Comparison of ENCODE assay signal across 12 mouse cellular contexts in genomic region chr4:40144981-40145380, GRCm38 (mm10). TPM values are rescaled to one million over a fixed set of nuclear protein-coding genes. Genes with fewer than 3 reads are reported as not detected.
DNase-seq lines count a peak whose midpoint lies in the region; ATAC-seq lines count a peak whose summit lies in the region.
"Had no signal": no experiment of that assay in that cellular context is flagged by ENCODE, and none has a peak within 500 bp of the region (broad histone marks: within the 10 kb centered on the region; RNA-seq: fewer than 3 reads in every experiment).

No protein-coding gene starts in this region.

- H3K36me3 ChIP-seq in hindbrain, embryonic 10.5 days: no peaks in the 10 kb centered on the region
- no peaks in the 10 kb centered on the region for H3K36me3 ChIP-seq in hindbrain, embryonic 11.5 days (ENCODE audit: control insufficient read depth, insufficient read depth, low read length)
- no peaks in the 10 kb centered on the region for H3K36me3 ChIP-seq in embryonic facial prominence, embryonic 10.5 days (replicated peaks)
- H3K36me3 ChIP-seq in hindbrain, embryonic 13.5 days: no peaks in the 10 kb centered on the region
- H3K36me3 ChIP-seq in midbrain, embryonic 14.5 days (ENCODE audit: control insufficient read depth, insufficient read depth, low read length): no peaks in the 10 kb centered on the region
- H3K36me3 ChIP-seq: embryonic facial prominence, embryonic 15.5 days had no signal

- H3K27ac ChIP-seq in hindbrain, embryonic 10.5 days: no peak overlapping the region
- H3K27ac ChIP-seq in hindbrain, embryonic 11.5 days (ENCODE audit: low read depth, low read length): no peak overlapping the region
- no peak overlapping the region for H3K27ac ChIP-seq in embryonic facial prominence, embryonic 10.5 days (replicated peaks)
- H3K27ac ChIP-seq in hindbrain, embryonic 13.5 days: no peak overlapping the region
- no peak overlapping the region for H3K27ac ChIP-seq in midbrain, embryonic 14.5 days (replicated peaks; ENCODE audit: low read depth, low read length)
- H3K27ac ChIP-seq: embryonic facial prominence, embryonic 15.5 days had no signal

- H3K4me3 ChIP-seq in hindbrain, embryonic 10.5 days: peak overlapping the region; percentile 80
- H3K4me3 ChIP-seq in hindbrain, embryonic 11.5 days (ENCODE audit: low read depth, low read length): no peak overlapping the region
- peak overlapping the region; percentile 87; the same call in 1 of the 2 replicates for H3K4me3 ChIP-seq in embryonic facial prominence, embryonic 10.5 days
- peak overlapping the region; percentile 81 for H3K4me3 ChIP-seq in hindbrain, embryonic 13.5 days
- no peak overlapping the region for H3K4me3 ChIP-seq in midbrain, embryonic 14.5 days (replicated peaks; ENCODE audit: low read depth, low read length)

- H3K4me2 ChIP-seq in hindbrain, embryonic 11.5 days (replicated peaks; ENCODE audit: low read depth, low read length): no peak overlapping the region
- H3K4me2 ChIP-seq in hindbrain, embryonic 13.5 days: peak overlapping the region; percentile 72
- H3K4me2 ChIP-seq in midbrain, embryonic 14.5 days (ENCODE audit: low read length): peak overlapping the region; percentile 62

- no peak for DNase-seq in hindbrain, embryonic 10.5 days (ENCODE audit: low spot score)
- no peak for DNase-seq in hindbrain, embryonic 11.5 days (ENCODE audit: low spot score)
- DNase-seq in embryonic facial prominence, embryonic 10.5 days (ENCODE audit: low spot score): no peak
- DNase-seq in midbrain, embryonic 14.5 days: no peak
- no peak for DNase-seq in adrenal gland, adult 18-20 months (ENCODE audit: low spot score in 2 of 2)
- DNase-seq in layer of hippocampus, adult 9-10 months (ENCODE audit: low spot score): no peak
- DNase-seq in adrenal gland, postnatal 4 days (ENCODE audit: low spot score in 2 of 2): no peak
- DNase-seq: adrenal gland, postnatal 14 days; cerebellum, adult 18-20 months; left cerebral cortex, postnatal 4 days had no signal

- no peak for ATAC-seq in hindbrain, embryonic 11.5 days (ENCODE audit: low FRiP score)
- no peak for ATAC-seq in hindbrain, embryonic 13.5 days (ENCODE audit: low FRiP score)
- no peak for ATAC-seq in midbrain, embryonic 14.5 days (ENCODE audit: low FRiP score, low TSS enrichment)

- no peaks in the 10 kb centered on the region for H3K9me3 ChIP-seq in hindbrain, embryonic 10.5 days
- H3K9me3 ChIP-seq in hindbrain, embryonic 11.5 days (ENCODE audit: control insufficient read depth, low read length): no peaks in the 10 kb centered on the region
- H3K9me3 ChIP-seq in embryonic facial prominence, embryonic 10.5 days: no peaks in the 10 kb centered on the region
- no peaks in the 10 kb centered on the region for H3K9me3 ChIP-seq in hindbrain, embryonic 13.5 days
- H3K9me3 ChIP-seq in midbrain, embryonic 14.5 days (ENCODE audit: control insufficient read depth, low read length): no peaks in the 10 kb centered on the region
- H3K9me3 ChIP-seq: embryonic facial prominence, embryonic 15.5 days had no signal

- 81% methylated on average over 3 of the region's 3 CpGs for WGBS in hindbrain, embryonic 10.5 days
- WGBS in hindbrain, embryonic 11.5 days: 72% methylated on average over 3 of the region's 3 CpGs
- 80% methylated on average over 3 of the region's 3 CpGs for WGBS in embryonic facial prominence, embryonic 10.5 days
- 65% methylated on average over 3 of the region's 3 CpGs for WGBS in hindbrain, embryonic 13.5 days
- 80% methylated on average over 3 of the region's 3 CpGs for WGBS in midbrain, embryonic 14.5 days

- peaks cover 24% of the 10 kb centered on the region for H3K4me1 ChIP-seq in hindbrain, embryonic 10.5 days (replicated peaks)
- no peaks in the 10 kb centered on the region for H3K4me1 ChIP-seq in hindbrain, embryonic 11.5 days (replicated peaks; ENCODE audit: control insufficient read depth, insufficient read depth, low read length)
- H3K4me1 ChIP-seq in embryonic facial prominence, embryonic 10.5 days: peaks cover 23% of the 10 kb centered on the region
- H3K4me1 ChIP-seq in hindbrain, embryonic 13.5 days (replicated peaks): peaks cover 26% of the 10 kb centered on the region
- H3K4me1 ChIP-seq in midbrain, embryonic 14.5 days (ENCODE audit: control insufficient read depth, insufficient read depth, low read length): peaks cover 23% of the 10 kb centered on the region

- H3K9ac ChIP-seq in hindbrain, embryonic 11.5 days (ENCODE audit: low read depth, low read length): no peak overlapping the region
- H3K9ac ChIP-seq in hindbrain, embryonic 13.5 days: peak overlapping the region; percentile 89; the same call in 1 of the 2 replicates
- peak overlapping the region; percentile 84; the same call in 1 of the 2 replicates for H3K9ac ChIP-seq in midbrain, embryonic 14.5 days (replicated peaks; ENCODE audit: low read length)
- H3K9ac ChIP-seq: embryonic facial prominence, embryonic 15.5 days had no signal

- no peaks in the 10 kb centered on the region for H3K27me3 ChIP-seq in hindbrain, embryonic 10.5 days (ENCODE audit: insufficient read depth, poor library complexity, severe bottlenecking)
- H3K27me3 ChIP-seq in hindbrain, embryonic 11.5 days (ENCODE audit: control insufficient read depth, insufficient read depth, low read length): no peaks in the 10 kb centered on the region
- H3K27me3 ChIP-seq in embryonic facial prominence, embryonic 10.5 days (replicated peaks; ENCODE audit: low read depth, poor library complexity, severe bottlenecking): no peaks in the 10 kb centered on the region
- H3K27me3 ChIP-seq in hindbrain, embryonic 13.5 days: no peaks in the 10 kb centered on the region
- no peaks in the 10 kb centered on the region for H3K27me3 ChIP-seq in midbrain, embryonic 14.5 days (ENCODE audit: control insufficient read depth, insufficient read depth, low read length)
- H3K27me3 ChIP-seq: embryonic facial prominence, embryonic 15.5 days had no signal

RNA-seq across cellular contexts. Expression of gene Aco1, which starts 2.1 kb away (rescaled TPM):
- 54.9 and 56.2 TPM in 2 replicates for polyA plus RNA-seq in hindbrain, embryonic 10.5 days (2016; fragmentation: Nextera tagmentation; extraction: Ambion mirVana)
- polyA plus RNA-seq in hindbrain, embryonic 11.5 days (2014; fragmentation: Nextera tagmentation; extraction: Ambion mirVana): 55.0 and 58.4 TPM in 2 replicates
- 49.8 and 52.4 TPM in 2 replicates for polyA plus RNA-seq in embryonic facial prominence, embryonic 10.5 days (2016; fragmentation: Nextera tagmentation; extraction: Ambion mirVana)
- 45.9 and 49.1 TPM in 2 replicates for polyA plus RNA-seq in hindbrain, embryonic 13.5 days (2015; fragmentation: Nextera tagmentation; extraction: Ambion mirVana)
- polyA plus RNA-seq in midbrain, embryonic 14.5 days (2014; fragmentation: Nextera tagmentation; extraction: Ambion mirVana): 31.2 and 48.2 TPM in 2 replicates
- total RNA-seq in adrenal gland, adult 18-20 months (2021): 100 to 1,000 TPM; 108 to 132 TPM
- 100 to 1,000 TPM; 133 to 144 TPM for total RNA-seq in adrenal gland, postnatal 4 days (2021)

Comparison
In these comparisons a context has a peak if more than half of its experiments do, and no peak if none do; other contexts are left out.
1. H3K4me3 ChIP-seq: peak in hindbrain, embryonic 10.5 days (single experiment), embryonic facial prominence, embryonic 10.5 days (single experiment) and hindbrain, embryonic 13.5 days (single experiment); none in hindbrain, embryonic 11.5 days (single experiment) and midbrain, embryonic 14.5 days (single experiment).